Mouse (Mus musculus) urinary bladder, postnatal 14 days (tissue): ENCODE results near the gene Eomes.
A peak's percentile ranks its signal among the peaks of the same experiment; 100 is the strongest.

ENCODE experiments used
- DNase-seq: peaks from one replicate; pipeline ENCODE4 v3.0.0; 2021; ENCODE audit warnings: low spot score

The Eomes gene

DNA sequence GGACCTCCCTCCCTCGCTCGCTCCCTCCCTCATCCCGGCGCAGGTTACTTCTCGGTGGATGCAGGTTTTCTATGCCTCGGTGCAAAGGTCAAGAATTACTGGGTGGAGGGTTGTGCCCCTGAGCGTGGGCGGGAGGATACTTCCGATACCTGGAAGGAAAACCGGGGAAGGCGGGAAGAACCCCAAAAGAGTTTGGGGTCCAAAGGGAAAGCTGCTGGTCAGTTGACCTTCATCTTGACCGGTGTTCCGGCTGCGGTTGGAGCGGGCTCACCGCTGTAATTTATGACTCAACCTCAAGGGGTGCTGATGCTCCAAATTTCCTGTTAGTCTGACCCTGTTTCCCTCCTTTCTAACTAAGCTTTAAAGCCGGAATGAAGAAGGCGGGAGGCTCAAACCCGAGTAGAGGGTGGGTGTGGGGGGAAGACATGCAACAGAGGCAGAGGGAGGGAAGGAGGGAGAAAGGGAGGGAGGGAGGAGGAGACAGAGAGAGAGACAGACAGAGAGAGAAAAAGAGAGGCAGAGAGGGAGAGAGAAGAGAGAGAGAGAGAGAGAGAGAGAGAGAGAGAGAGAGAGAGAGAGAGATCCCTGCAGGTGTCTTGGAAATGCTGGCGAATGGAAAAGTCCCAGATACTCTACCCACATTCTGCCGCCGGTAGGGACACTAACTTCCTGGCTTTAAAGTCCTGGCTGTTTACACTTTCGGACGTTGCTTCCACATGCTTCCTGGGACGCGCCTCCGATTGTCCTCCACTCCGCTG is 10.3 kb downstream of the Eomes start:
- DNase-seq: peak; percentile 46

DNA sequence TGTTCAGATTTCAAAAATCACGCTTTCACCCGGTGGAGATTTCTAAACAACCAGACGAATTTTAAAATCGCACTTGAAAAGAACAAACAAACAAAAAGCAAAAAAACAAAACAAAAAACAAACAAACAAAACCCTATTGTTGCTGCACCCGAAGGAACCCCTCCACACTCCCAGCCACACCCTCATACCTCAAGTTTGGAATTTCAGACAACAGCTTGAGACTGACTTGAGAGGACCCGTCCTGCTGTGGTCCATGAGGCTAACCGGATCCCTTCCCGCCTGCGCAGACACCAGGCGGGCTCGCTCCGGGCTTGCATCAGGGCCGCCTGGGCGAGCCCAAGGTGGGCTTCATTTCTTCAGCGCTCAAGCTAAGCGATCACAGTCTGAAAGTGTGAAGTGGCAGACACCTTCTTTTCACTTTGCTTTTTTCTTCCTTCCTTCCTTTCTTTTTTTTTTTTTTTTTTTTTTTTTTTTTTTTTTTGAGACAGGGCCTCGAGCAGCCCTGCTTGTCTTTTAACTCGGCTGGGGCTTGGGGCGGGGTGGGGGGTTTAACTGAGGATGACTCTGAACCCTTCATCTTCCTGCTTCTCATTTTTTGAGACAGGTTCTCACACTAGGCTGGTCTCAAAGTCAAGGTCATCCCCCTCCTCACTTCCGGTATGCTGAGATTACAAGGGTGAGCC is 11.0 kb downstream of the Eomes start:
- no peak for DNase-seq

DNA sequence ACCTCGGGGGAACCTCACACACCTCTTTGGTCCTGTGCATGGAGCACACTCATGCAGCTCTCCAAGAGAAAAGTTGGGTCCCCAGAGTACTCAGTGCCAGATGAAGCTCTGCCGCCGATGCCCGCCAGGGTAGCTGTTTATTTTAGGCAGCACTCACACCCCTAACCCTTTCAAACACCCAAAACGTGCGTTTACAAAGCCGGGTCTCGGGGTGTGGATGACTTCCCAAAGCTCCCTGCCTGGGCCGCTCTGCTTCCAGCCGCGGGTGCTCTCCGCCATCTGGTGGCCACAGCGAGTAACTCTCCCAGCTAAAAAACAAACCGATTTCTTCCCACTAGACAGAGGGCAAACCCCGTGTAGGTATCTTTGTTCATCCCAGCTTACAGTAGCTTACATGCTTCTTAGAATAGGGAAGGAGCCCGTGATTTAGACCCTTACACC is 11.6 kb downstream of the Eomes start:
- peak; percentile 68 for DNase-seq

DNA sequence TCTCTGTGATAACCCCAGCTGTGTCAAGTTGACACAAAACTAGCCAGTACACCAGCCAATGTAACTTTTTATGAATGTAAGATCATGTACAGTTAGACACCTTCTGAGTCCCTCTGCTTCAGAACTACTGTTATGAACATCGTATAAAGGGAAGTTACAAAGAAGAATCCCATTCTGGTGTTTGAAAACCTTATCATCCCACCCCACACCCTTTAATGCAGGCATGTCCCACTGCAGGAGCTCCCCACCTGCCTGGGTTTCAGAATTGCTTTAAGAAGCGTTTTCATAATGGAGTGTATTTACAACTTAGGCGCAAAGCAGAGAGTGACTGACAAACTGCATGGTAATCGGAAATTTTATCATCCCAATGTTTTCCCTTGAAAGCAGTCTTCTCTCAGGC is 13.2 kb downstream of the Eomes start:
- DNase-seq: no peak

DNA sequence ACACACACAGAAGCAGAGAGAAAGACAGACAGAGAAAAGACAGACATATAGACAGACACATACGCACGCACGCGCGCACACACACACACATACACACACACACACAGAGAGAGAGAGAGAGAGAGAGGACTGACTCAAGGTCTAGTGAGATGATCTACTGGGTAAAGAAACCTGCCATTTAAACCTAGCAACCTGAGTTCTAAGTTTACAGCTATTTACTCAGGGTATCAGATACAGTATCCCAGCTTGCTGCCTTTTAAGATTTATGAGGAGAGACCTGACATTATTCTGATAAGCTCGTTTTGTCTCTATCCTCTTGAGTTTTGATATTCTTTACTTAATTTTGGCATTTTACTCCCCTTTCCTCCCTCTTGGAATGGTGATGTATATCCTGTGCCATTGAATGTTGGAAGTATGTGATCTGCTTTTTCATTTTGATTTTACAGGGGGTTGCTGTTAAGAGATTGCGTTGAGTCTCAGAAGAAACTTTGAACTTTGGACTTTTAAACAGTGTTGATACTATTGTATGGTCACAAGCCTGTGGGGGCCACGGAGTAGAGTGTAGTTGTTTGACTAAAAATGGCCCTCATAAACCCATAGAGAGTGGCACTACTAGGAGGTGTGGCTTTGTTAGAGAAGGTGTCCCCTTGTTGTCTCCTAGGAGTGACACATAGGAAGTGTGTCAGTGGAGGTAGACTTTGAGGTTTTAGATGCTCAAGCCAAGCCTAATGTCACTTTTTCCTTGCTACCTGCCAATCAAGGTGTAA is 15.1 kb downstream of the Eomes start:
- DNase-seq: no peak

DNA sequence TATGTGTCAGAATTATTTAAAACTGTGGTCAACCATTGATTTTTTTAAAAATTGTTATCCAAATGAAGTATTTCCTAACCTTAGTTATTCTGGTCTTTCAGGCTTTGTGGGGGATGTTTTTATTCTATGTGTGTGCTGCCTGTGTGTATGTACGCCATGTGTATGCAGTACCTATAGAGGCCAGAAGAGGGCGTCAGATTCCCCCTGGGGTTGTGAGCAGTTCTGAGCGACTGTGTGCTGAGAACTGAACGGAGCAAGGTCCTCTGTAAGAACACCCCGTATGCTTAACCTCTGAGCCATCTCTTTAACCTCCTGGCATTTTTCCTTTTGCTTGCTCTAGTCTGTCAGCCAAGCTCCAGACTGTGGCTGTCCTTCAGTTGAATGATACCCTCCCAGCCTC is 16.1 kb downstream of the Eomes start:
- no peak for DNase-seq

DNA sequence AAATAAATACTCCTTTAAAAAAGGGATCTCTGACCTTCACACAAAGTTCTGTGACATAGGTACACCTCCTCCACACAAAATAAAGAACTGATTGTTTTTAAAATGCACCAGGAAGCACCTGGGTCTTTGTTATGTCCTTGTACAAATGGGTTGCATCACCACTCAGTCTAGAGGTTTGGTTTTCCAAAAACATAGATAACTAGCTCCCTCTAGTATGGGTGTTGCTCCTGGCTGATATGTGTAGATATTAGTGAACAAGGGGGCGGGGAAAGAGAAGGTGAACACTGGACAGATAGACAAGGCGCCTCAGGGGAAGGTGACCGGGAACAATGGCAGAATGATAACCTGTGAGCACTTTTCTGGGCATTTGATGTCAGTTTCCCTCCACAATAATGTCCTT is 17.9 kb downstream of the Eomes start:
- no peak for DNase-seq

DNA sequence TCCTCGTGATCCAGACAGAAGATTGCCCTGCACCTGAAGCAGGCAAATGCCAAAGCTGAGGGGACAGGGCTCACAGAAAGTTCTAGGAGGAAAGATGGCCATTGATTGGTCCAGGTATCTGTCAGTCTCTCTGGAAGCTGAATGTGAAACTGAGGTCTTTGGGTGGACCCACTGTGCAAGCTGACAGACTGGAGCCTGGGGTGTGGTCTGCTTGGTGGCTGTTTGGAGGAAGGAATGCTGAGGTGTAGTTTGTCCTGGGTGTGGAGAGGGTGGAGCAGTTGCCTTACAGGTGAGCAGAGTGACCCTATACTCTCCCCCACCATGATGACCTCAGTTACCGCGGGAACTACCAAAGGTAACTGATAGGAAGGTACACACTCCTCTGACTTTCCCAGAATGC is 18.9 kb downstream of the Eomes start:
- DNase-seq: no peak

DNA sequence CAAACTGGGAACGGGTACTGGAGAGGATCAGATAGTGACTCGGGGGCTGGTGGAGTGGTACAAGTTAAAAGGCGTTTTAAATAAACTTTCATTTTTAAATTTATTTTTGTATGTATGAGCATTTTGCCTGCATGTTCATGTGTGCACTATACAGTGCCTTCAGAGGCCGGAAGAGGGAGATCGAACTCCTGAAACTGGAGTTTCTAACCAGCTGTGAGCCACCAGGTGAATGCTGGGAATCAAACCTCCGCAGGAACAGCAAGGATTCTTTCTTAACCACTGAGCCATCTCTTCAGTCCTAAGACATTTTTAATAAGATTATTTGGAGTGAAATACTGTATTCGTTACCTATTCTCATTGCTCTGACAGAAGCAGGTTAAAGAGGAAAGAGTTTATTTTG is 20.0 kb downstream of the Eomes start:
- DNase-seq: no peak

DNA sequence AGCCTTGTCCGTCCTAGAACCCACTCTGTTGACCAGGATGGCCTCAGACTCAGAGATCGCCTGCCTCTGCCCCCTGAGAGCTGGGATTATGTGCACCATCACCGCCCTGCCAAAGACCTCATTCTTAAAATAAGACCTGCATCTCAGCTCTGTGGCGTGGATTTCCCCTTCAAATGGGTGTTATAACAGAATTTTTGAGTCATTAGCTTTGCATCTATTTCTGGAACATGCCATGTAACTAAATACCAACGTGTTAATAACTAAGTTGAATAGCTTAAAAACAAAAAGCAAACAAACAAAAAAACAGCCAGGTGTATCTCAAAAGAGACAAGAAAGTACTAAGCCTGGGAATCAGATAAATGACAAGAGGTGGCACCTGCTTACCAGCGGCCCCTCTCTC is 23.0 kb downstream of the Eomes start:
- no peak for DNase-seq

DNA sequence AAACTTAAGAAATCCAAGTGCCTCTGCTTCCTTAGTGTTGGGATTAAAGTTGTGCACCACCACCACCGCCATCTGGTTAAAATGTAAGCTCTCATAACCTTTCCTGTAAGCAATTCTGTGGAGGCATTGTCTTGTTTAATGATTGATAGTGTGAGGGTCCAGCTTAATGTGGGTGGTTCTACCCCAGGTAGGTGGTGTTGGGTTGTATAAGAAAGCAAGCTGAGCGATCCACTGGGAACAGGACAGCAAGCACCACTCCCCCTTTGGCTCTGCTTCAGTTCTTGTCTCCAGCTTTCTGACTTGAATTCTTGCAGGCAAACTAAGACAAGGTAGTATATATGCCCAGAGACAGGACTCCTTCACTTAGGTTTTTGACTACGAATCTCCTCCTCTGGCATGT is 26.6 kb downstream of the Eomes start:
- no peak for DNase-seq

DNA sequence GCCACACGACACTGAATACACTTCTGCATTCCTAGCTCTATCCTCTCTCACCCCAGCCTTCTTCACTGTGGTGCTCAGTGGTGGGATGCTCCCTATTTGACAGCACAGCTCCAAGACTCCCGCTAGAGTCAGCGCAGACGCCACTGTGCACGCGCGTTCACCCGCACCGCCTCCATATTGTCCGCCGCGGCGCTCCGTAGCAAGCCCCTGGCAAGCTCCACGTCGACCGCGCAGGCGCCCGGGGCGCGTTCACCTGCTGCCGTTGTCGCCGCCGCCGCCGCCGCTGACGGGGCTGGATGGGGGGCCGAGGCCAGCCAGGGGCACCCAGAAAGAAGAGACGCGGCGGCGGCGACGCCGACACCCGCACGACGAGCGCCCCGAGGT is 28.0 kb downstream of the Eomes start, which contains the start of gene Golga4:
TSS of gene Golga4 (plus strand) at position 248 of the 384 bp plus-strand sequence.
- peak; percentile 89 for DNase-seq

DNA sequence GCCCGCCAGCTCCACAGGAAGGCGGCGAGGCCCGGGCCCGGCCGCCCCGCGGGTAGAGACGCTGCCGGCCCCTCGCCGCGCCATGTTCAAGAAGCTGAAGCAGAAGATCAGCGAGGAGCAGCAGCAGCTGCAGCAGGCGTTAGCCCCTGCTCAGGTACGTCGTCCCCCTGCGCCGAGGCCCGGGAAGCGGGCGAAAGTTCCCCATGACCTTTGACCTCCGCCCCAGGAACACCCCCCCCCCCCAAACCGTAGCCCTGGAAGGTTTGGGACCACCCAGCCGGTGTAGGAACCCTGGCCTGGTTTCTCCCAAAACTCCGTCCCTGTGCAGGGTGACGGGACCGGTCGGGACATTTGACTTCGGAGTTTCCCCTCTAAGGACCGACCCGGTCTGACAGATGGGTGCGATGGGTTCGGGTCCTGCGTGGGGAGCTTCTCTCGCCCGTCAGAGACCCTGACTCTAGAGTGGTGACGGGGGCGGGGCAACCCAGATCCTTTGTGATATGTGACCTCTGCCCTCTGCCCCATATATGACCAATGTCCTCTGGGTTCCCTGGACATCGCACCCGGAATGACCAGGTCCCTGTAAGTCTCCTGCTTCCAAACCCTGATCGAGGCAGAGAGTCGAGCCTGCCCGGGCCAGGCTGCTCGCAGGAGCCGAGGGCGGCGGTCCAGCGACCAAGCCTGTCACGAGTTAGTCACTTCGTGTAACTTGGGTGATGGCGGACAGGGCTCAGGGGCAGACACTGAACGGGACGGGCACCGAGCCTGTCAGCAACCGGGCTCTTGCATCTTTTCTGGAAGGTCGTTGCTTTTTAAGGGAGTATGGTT is 28.6 kb downstream of the Eomes start:
- DNase-seq: peak; percentile 41

DNA sequence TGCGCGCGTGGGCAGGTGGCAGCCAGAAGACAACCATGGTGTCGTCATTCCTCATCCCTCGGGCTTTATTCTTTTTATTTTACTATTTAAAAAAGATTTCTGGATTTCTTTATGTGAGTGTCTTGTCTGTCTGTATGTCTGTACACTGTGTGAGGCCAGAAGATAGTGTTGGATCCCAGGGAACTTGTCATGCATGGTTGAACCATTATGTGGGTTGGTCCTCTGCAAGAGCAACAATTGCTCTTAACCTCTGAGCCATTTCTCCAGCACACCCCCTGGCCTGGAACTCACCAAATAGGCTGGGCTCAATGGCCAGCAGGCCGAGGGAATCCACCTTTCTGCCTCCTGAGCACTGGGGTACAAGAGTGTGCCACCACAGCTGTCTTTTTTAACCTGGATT is 29.5 kb downstream of the Eomes start:
- no peak for DNase-seq

DNA sequence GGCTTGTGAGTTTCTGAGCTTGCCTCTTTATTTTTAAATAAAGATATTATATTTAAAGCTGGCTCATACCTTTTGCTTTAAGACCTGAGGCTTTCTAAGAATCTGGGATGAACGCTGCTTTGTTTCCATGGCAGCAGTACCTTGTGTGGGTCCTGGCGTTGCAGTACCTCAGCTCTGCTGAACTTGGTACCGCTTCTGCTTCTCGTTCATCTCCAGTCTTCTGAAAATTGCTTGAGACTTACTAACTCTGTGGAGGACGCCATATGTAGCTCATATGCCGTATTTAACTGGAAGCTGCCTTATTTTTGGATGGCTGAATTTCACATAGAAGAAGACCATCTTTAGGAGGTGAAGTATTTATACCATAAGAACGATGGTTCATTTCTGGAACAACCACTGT is 30.6 kb downstream of the Eomes start:
- no peak for DNase-seq

DNA sequence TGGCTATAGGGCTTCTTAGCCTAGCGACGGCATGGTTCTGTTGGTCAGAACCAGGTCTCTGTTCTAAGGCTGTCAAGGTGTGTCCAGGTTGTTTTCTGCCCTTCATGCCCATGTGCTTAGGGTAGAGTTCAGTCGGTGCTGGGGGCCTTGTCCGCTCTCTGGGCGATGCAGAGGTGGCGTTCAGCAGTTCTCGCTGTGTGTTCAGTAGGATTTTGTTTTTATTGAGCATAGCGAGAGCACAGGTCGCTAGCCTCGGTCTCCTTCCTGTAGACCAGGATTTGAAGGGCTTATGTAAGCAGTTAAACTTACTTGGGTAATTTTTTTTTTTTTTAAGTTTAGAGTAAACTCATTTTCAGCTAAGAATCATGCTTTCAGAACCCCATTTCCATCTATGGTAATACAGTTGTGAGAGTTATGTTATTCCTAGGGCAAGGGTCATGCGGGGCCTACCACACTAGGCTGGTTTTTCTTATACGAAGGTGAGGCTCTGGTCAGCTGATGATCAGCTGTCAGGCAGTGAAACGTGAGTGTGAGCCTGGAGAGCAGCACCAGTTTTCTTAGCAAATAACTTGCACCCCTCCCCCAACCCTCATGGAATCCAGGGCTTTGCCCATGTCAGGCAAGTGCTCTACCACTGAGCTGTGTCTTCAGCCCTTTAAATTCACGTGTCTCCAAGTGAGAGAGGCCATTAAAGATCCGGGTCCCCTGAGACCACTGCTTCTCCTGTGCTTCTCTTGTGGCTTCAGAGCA is 33.1 kb downstream of the Eomes start:
- no peak for DNase-seq

DNA sequence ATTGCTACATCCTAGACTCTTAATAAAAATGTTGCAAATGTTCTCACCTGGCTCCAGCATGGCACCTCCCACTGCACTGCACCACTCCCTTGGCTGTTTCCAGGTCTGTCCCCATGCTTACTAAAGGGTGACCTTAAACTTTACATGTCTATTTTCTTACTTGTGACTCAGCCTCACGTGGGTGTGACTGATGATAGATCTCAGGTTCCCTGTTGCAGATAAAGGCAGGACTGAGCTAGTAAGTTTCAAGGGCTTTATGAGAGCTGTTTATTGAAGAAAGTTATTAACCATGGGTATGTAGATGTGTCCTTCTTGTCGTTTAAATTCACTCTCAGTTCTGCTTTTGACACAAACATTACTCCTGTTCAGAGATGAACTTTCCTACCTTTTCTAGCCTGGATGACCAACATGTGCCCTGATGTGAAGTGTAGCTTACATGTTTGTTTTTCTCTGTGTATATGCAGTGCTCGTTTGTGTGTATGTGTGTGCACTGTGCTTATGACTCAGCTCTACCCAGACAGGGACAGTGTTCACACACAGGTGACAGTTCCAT is 34.7 kb downstream of the Eomes start:
- peak; percentile 54 for DNase-seq

DNA sequence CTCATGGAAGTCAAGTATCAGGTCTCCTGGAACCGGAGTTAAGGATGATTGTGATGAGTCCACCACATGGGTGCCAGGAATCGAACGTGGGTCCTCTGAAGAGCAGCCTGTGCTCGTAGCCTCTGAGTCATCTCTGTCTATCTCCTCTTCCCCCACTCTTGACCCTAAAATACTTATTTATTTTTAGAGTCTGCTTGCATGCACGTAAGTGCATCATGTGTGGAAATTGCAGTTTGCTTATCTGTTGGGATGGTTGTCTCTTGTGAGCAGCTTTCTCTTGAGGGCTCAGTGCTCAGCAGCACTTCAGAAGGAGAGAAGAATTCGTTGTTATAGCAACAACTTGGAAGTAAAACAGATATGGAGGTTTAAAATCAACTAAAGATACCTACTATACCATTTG is 37.5 kb downstream of the Eomes start:
- DNase-seq: no peak

DNA sequence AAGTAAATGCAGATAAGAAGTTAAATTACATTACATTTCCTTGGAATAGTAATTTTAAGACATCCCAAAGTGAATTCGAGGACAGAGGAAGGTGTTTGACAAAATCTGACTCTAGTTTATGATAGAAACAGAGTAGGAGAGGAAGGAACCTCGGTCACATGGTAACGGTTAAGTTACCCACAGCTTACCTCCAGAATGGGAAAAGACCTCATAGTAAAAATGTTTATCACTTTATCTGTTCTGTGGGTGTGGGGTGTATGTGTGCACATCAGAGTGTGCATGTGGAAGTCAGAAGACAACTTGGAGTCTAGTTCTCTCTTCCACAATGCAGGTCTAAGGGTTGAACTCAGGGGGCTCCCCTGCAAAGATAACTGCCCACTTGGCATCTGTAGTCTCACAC is 38.1 kb downstream of the Eomes start:
- no peak for DNase-seq

DNA sequence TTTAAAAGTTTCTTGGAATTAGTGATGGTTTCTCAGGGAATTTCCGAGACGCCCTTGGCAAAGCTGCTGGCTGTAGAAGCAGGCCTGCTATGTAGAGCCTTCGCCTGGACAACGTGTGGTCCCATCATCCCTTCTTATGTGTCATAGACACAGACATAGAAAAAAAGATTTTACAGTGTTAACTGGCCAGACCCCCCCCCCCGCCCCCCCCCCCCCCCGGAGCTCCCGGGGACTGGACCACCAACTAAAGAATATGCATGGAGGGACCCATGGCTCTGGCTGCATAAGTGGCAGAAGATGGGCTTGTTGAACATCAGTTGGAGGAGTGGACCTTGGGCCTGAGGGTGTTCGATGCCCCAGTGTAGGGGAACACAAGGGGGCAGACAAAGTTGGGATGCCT is 39.6 kb downstream of the Eomes start:
- no peak for DNase-seq

DNA sequence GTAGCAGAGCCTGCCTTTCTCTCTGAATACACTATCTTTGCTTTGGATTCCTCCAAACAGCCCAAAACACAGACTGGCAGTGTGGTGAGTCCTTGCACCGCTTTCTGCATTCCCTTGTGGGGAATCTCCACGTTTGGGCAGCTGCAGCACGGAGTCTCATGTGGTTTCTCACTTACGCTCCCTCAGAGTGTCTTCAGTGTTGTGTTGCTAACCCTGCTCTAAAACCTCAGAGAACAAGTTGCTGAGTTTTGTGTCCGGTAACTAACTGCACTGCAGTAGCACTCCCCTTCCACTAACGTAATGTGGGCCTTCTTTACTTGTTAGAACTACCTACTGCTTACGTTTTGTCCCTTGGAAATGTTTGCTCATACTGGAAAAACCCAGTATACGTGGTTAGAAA is 41.1 kb downstream of the Eomes start:
- no peak for DNase-seq
